Mouse (Mus musculus) liver, adult 2 months (tissue): ENCODE data around the gene Trim17. TPM values are rescaled to one million over a fixed set of nuclear protein-coding genes. Genes with fewer than 3 reads are reported as not detected.

Experiments used
- DNase-seq: peaks from one replicate; pipeline ENCODE4 v3.0.0-alpha.2; 2011; ENCODE audit warnings: low read depth, low spot score; ENCODE audit errors: extremely low read depth
- H3K27ac ChIP-seq: fragments of 200-500 bp; replicated peaks from 2 replicates; pipeline ENCODE4 v1.5.1; 2012; ENCODE audit warnings: low read depth, mild to moderate bottlenecking, control low read depth, inconsistent platforms, low read length; ENCODE audit not compliant: insufficient read depth
- H3K27me3 ChIP-seq: fragments of 200-500 bp; 2 replicates; pipeline ENCODE4 v1.6.1; 2012; ENCODE audit warnings: mild to moderate bottlenecking, moderate library complexity, low read length, inconsistent platforms; ENCODE audit not compliant: control insufficient read depth, insufficient read depth
- H3K36me3 ChIP-seq: fragments of 200-500 bp; 2 replicates; pipeline ENCODE4 v1.6.1; 2012; ENCODE audit warnings: low read length, inconsistent platforms; ENCODE audit not compliant: control insufficient read depth, insufficient read depth
- H3K4me1 ChIP-seq: fragments of 200-500 bp; 2 replicates; pipeline ENCODE4 v1.6.1; 2011; ENCODE audit warnings: low read length; ENCODE audit not compliant: control insufficient read depth, insufficient read depth
- H3K4me3 ChIP-seq: fragments of 200-500 bp; 2 replicates; pipeline ENCODE4 v1.5.1; 2011; ENCODE audit warnings: low read depth, mild to moderate bottlenecking, control low read depth, low read length, moderate library complexity; ENCODE audit not compliant: insufficient read depth
- H3K79me2 ChIP-seq: fragments of 200-500 bp; 2 replicates; pipeline ENCODE4 v1.6.1; 2012; ENCODE audit warnings: inconsistent platforms, mild to moderate bottlenecking, low read length, moderate library complexity; ENCODE audit not compliant: control insufficient read depth, insufficient read depth
- H3K9ac ChIP-seq: fragments of 200-500 bp; 2 replicates; pipeline ENCODE4 v1.6.1; 2012; ENCODE audit warnings: low read depth, mild to moderate bottlenecking, control low read depth, inconsistent platforms, low read length
- CTCF ChIP-seq: fragments of 200-500 bp; IDR thresholded peaks from 2 replicates; pipeline ENCODE4 v1.5.1; 2011; ENCODE audit warnings: low read depth, low read length, control low read depth
- POLR2A ChIP-seq: fragments of 200-500 bp; IDR thresholded peaks from 2 replicates; pipeline ENCODE4 v1.6.1; 2011; ENCODE audit warnings: low read length, control low read depth; ENCODE audit not compliant: insufficient read depth; ENCODE audit errors: extremely low read depth
- WGBS: fragments of 180-500 bp; shearing (Covaris S2); methylation state at CpG from one replicate; pipeline ENCODE4 v1.1.7; 2018; 5-methylcytosine and 5-hydroxymethylcytosine counted together
- polyA plus RNA-seq: library from polyadenylated mRNA; depleted of rRNA; stranded (reverse); fragments of >200 nt; gene quantifications from 2 replicates; pipeline ENCODE4 v1.2.3, GENCODE M21; 2012
- total RNA-seq: library from RNA; depleted of rRNA; stranded (reverse); fragments of >200 nt; gene quantifications from 2 replicates; pipeline ENCODE4 v1.2.3, GENCODE M21; 2014

The Trim17 gene
- total and polyA plus RNA-seq, 2 experiments, result under 0.01 to 0.04 TPM

DNA sequence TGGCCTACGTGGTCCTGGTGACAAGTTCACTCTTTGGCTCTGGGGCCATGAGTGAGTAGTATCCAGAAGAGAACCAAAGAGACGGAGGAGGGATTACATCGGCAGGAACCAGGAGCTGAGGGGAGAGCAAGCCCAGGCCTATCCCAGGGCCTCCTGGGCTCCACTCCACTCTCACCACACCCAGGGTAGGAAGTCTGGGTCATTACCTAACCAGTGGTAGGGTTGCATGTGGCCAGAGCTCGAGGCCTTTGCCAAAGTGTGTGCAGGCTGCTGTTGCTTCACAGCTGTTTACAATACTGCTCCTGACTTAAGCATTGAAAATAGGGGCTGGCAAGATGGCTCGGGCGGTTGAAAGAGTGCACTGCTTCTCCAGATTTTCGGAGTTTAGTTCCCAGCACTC lies 25.2 kb downstream of the Trim17 start:
- DNase-seq, result peak; percentile 94
- no peaks in the 10 kb centered on the region for H3K27me3 ChIP-seq
- H3K36me3 ChIP-seq, result peaks cover 9% of the 10 kb centered on the region
- H3K4me3 ChIP-seq, result peak overlapping the region; percentile 41
- peaks cover 11% of the 10 kb centered on the region for H3K4me1 ChIP-seq
- 15% methylated on average over 7 of the region's 7 CpGs for WGBS
- H3K79me2 ChIP-seq, result peaks cover 21% of the 10 kb centered on the region; the same call in 1 of the 2 replicates
- H3K27ac ChIP-seq, result peak overlapping the region; percentile 95
- TF ChIP-seq CTCF (no peak), POLR2A (no peak)
- H3K9ac ChIP-seq, result peak overlapping the region; percentile 74

DNA sequence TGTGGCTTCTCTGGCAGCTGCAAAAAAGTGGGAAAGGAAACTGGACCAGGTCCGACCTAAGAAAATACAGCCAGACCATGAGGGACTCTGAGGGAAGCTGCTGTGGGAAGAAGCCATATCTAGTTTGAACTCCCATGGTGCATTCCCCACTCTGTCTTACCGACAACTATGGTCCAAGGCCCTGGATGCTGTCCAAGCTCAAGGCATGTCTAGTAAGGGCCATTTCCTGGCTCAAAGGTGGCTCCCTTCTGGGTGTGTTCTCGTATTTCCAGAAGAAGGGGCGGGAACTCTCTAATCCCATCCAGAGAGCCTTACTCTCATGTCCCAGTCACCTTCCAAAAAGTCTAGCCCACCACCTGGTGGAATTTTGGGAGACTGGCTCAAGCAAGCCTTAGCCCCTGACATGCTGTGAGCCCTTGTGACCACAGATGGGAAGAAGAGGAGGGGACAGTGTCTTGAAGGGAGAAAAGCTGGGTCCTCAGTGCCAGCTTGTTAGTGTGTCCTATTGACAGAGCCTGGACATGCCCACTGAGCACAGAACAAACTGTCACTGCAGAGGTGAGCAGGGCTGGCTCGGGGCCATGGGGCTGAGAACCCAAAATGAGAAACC lies 26.0 kb downstream of the Trim17 start:
- 33% methylated on average over 5 of the region's 5 CpGs for WGBS
- Histone ChIP-seq H3K79me2 (peaks cover 21% of the 10 kb centered on the region; the same call in 1 of the 2 replicates), H3K27ac (peak overlapping the region; percentile 26), H3K9ac (peak overlapping the region; percentile 22), H3K4me1 (peaks cover 11% of the 10 kb centered on the region), H3K36me3 (peaks cover 14% of the 10 kb centered on the region), H3K27me3 (no peaks in the 10 kb centered on the region), H3K4me3 (no peak overlapping the region)
- DNase-seq, result peak; percentile 35
- TF ChIP-seq CTCF (no peak), POLR2A (no peak)

DNA sequence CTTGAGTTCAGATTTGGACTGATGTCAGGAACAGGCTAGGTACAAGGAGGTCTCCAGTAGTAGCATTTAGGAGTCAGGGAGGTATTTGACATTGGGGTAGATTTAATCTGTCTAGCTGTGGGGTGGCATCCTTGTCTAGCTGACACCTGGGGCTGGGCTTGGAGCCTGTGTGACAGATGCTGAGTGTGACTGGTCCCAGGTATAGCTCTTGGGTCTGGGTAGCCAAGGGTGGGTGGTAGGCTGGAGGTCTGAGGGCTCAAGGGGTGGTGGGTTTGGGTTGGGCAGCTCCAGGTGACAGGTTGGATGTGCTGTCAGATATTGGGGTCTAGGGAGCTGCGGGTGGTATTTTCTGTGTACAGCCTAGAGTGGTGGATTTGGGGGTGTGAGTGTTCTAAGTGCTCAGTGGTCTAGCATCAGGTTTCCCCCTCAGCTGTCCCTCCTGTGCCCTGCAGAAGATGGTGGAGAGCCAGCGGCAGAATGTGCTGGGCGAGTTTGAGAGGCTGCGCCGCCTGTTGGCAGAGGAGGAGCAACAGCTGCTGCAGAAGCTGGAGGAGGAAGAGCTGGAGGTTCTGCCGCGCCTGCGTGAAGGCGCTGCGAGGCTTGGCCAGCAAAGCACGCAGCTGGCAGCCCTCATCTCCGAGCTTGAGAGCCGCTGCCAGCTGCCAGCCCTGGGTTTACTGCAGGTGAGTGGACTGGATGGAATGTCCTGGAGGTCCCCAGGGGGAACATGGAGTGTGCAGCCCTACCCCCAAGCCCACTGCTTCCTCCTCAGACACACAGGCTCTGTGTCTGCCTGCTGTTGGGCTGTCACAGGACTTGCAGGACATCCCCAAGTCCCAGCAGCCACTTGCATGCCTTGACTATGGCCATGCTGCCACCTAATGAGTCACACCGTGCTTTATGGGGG lies 27.3 kb downstream of the Trim17 start:
- Histone ChIP-seq H3K27me3 (no peaks in the 10 kb centered on the region), H3K36me3 (peaks cover 23% of the 10 kb centered on the region), H3K9ac (no peak overlapping the region), H3K27ac (no peak overlapping the region), H3K4me1 (peaks cover 11% of the 10 kb centered on the region), H3K79me2 (peaks cover 21% of the 10 kb centered on the region; the same call in 1 of the 2 replicates), H3K4me3 (no peak overlapping the region)
- WGBS, result 81% methylated on average over 14 of the region's 14 CpGs
- peak; percentile 35 for DNase-seq
- TF ChIP-seq CTCF (peak; percentile 35), POLR2A (no peak)

DNA sequence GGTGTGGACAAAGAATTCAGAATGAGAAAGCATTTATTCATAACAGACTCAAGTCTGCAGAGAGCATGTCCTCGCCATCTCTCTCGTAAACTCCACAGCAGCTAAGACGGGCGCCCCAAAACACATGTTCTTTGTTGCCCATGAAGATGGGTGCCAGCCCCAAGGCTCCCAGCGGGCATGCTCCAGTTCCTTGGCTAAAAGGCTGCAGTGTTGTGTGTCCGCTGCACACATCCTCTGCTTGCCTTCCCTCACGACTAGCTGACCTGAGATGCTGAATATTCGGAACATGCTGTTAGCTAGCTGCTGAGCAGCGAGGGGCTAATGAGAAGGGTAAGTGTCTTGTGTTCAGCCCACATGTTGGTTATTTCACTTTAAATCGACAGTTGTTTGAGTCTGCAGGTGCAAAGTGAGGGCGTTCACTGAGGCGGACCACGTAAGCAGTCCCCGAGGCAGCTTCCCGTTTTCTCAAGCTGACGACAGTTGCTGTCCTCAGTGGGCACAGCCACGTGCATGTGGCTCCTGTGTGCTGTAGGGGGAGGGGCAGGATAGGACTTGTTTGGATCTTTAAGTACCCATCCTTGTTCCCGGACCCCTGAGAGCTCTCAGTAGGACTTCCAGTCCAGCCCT lies 28.1 kb downstream of the Trim17 start:
- Histone ChIP-seq H3K79me2 (peaks cover 21% of the 10 kb centered on the region; the same call in 1 of the 2 replicates), H3K4me3 (no peak overlapping the region), H3K27me3 (no peaks in the 10 kb centered on the region), H3K27ac (no peak overlapping the region), H3K36me3 (peaks cover 23% of the 10 kb centered on the region), H3K9ac (no peak overlapping the region), H3K4me1 (peaks cover 11% of the 10 kb centered on the region)
- WGBS, result 90% methylated on average over 18 of the region's 18 CpGs
- TF ChIP-seq POLR2A, result no peak
- no peak for TF ChIP-seq CTCF
- no peak for DNase-seq

DNA sequence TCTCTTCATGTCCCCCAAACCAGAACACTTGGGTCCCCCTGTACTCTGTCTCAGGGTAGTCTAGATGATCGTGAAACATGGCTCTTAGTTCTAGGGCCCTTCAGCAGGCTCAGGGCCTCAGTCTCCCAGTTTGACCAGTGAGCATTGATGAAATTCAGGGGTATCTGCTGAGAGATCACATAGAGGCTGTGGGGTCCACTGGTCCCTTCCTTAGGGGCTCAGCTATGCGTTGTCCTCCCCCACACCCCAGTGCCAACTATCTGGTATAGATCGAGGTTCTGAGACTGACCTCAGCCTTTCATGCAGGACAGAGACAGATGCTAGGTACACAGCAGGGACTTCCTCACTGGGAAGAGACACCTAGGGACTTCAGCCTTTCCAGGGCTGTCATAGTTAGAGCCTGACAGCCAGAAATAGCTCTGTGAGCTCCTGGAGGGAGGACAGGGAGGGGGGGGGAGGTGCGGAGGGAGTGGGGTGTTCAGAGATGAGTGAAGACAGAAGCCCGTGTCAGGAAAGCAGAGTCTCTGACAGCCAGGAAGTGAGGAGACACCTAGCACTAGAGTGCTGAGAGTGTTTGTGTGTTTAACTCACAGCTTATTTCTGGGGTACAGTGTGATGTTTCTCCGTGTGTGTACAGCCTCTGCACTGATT lies 29.3 kb downstream of the Trim17 start:
- no peak overlapping the region for H3K27ac ChIP-seq
- H3K27me3 ChIP-seq, result no peaks in the 10 kb centered on the region
- H3K9ac ChIP-seq, result no peak overlapping the region
- H3K36me3 ChIP-seq, result peaks cover 28% of the 10 kb centered on the region
- TF ChIP-seq POLR2A (no peak), CTCF (no peak)
- 88% methylated on average over 6 of the region's 6 CpGs for WGBS
- H3K4me3 ChIP-seq, result no peak overlapping the region
- H3K79me2 ChIP-seq, result peaks cover 15% of the 10 kb centered on the region; the same call in 1 of the 2 replicates
- H3K4me1 ChIP-seq, result peaks cover 11% of the 10 kb centered on the region
- DNase-seq, result no peak
